Mouse (Mus musculus): ENCODE data around the gene Rps3a1.
A peak's percentile ranks its signal among the peaks of the same experiment; 100 is the strongest.

Gene Rps3a1

GRCm38 (mm10) chr3:86135886-86136563, 6.5 kb downstream of the Rps3a1 start:
- DNase-seq (ENCODE audit: low read depth, low spot score), result no peak
- Histone ChIP-seq H3K36me3 (ENCODE audit: control insufficient read depth, insufficient read depth, low read length, poor library complexity, severe bottlenecking) (peaks cover 29% of the 10 kb centered on the region), H3K27me3 (ENCODE audit: control insufficient read depth, insufficient read depth, low read length, poor library complexity, severe bottlenecking) (no peaks in the 10 kb centered on the region)

- Histone ChIP-seq H3K27me3 (ENCODE audit: control insufficient read depth, insufficient read depth, low read length, poor library complexity, severe bottlenecking) (no peaks in the 10 kb centered on the region), H3K36me3 (ENCODE audit: control insufficient read depth, insufficient read depth, low read length, poor library complexity, severe bottlenecking) (peaks cover 23% of the 10 kb centered on the region)
- no peak for DNase-seq (ENCODE audit: low read depth, low spot score)
Measured at GRCm38 (mm10) chr3:86134939-86135638, 7.4 kb downstream of the Rps3a1 start.

- Histone ChIP-seq H3K27me3 (ENCODE audit: control insufficient read depth, insufficient read depth, low read length, poor library complexity, severe bottlenecking) (no peaks in the 10 kb centered on the region), H3K36me3 (ENCODE audit: control insufficient read depth, insufficient read depth, low read length, poor library complexity, severe bottlenecking) (peaks cover 2% of the 10 kb centered on the region; the same call in 1 of the 2 replicates)
- DNase-seq (ENCODE audit: low read depth, low spot score), result peak; percentile 71
Measured at GRCm38 (mm10) chr3:86129757-86130156, 12.7 kb downstream of the Rps3a1 start.

- no peak for DNase-seq (ENCODE audit: low read depth, low spot score)
- H3K36me3 ChIP-seq (ENCODE audit: control insufficient read depth, insufficient read depth, low read length, poor library complexity, severe bottlenecking), result peaks cover 1% of the 10 kb centered on the region; the same call in 1 of the 2 replicates
- no peaks in the 10 kb centered on the region for H3K27me3 ChIP-seq (ENCODE audit: control insufficient read depth, insufficient read depth, low read length, poor library complexity, severe bottlenecking)
Measured at GRCm38 (mm10) chr3:86123251-86123746, 19.2 kb downstream of the Rps3a1 start.

GRCm38 (mm10) chr3:86122156-86122555, 20.3 kb downstream of the Rps3a1 start:
- peaks cover 1% of the 10 kb centered on the region; the same call in 1 of the 2 replicates for H3K36me3 ChIP-seq (ENCODE audit: control insufficient read depth, insufficient read depth, low read length, poor library complexity, severe bottlenecking)
- H3K27me3 ChIP-seq (ENCODE audit: control insufficient read depth, insufficient read depth, low read length, poor library complexity, severe bottlenecking), result no peaks in the 10 kb centered on the region
- no peak for DNase-seq (ENCODE audit: low read depth, low spot score)

- Histone ChIP-seq H3K36me3 (ENCODE audit: control insufficient read depth, insufficient read depth, low read length, poor library complexity, severe bottlenecking) (peaks cover 1% of the 10 kb centered on the region; the same call in 1 of the 2 replicates), H3K27me3 (ENCODE audit: control insufficient read depth, insufficient read depth, low read length, poor library complexity, severe bottlenecking) (no peaks in the 10 kb centered on the region)
- no peak for DNase-seq (ENCODE audit: low read depth, low spot score)
Measured at GRCm38 (mm10) chr3:86119237-86119932, 23.1 kb downstream of the Rps3a1 start.

- H3K27me3 ChIP-seq (ENCODE audit: control insufficient read depth, insufficient read depth, low read length, poor library complexity, severe bottlenecking), result no peaks in the 10 kb centered on the region
Measured at GRCm38 (mm10) chr3:86116951-86117350, 25.6 kb downstream of the Rps3a1 start.

GRCm38 (mm10) chr3:86114659-86115338, 27.7 kb downstream of the Rps3a1 start:
- DNase-seq (ENCODE audit: low read depth, low spot score), result peak; percentile 12
- no peaks in the 10 kb centered on the region for H3K27me3 ChIP-seq (ENCODE audit: control insufficient read depth, insufficient read depth, low read length, poor library complexity, severe bottlenecking)
- H3K36me3 ChIP-seq (ENCODE audit: control insufficient read depth, insufficient read depth, low read length, poor library complexity, severe bottlenecking), result no peaks in the 10 kb centered on the region

More at GRCm38 (mm10) chr3:86116951-86117350, 25.6 kb downstream of the Rps3a1 start:
- peak; percentile 24 for DNase-seq (ENCODE audit: low read depth, low spot score)
- no peaks in the 10 kb centered on the region for H3K36me3 ChIP-seq (ENCODE audit: control insufficient read depth, insufficient read depth, low read length, poor library complexity, severe bottlenecking)

- H3K36me3 ChIP-seq (ENCODE audit: control insufficient read depth, insufficient read depth, low read length, poor library complexity, severe bottlenecking), result no peaks in the 10 kb centered on the region
- DNase-seq (ENCODE audit: low read depth, low spot score), result no peak
- H3K27me3 ChIP-seq (ENCODE audit: control insufficient read depth, insufficient read depth, low read length, poor library complexity, severe bottlenecking), result no peaks in the 10 kb centered on the region
Measured at GRCm38 (mm10) chr3:86112766-86113165, 29.7 kb downstream of the Rps3a1 start.

GRCm38 (mm10) chr3:86110077-86110476, 32.4 kb downstream of the Rps3a1 start:
- DNase-seq (ENCODE audit: low read depth, low spot score), result peak; percentile 75
- H3K36me3 ChIP-seq (ENCODE audit: control insufficient read depth, insufficient read depth, low read length, poor library complexity, severe bottlenecking), result no peaks in the 10 kb centered on the region

GRCm38 (mm10) chr3:86109099-86109498, 33.4 kb downstream of the Rps3a1 start:
- no peak for DNase-seq (ENCODE audit: low read depth, low spot score)
- Histone ChIP-seq H3K36me3 (ENCODE audit: control insufficient read depth, insufficient read depth, low read length, poor library complexity, severe bottlenecking) (no peaks in the 10 kb centered on the region), H3K27me3 (ENCODE audit: control insufficient read depth, insufficient read depth, low read length, poor library complexity, severe bottlenecking) (no peaks in the 10 kb centered on the region)

More at GRCm38 (mm10) chr3:86110077-86110476, 32.4 kb downstream of the Rps3a1 start:
- no peaks in the 10 kb centered on the region for H3K27me3 ChIP-seq (ENCODE audit: control insufficient read depth, insufficient read depth, low read length, poor library complexity, severe bottlenecking)

GRCm38 (mm10) chr3:86108576-86108975, 33.9 kb downstream of the Rps3a1 start:
- Histone ChIP-seq H3K27me3 (ENCODE audit: control insufficient read depth, insufficient read depth, low read length, poor library complexity, severe bottlenecking) (no peaks in the 10 kb centered on the region), H3K36me3 (ENCODE audit: control insufficient read depth, insufficient read depth, low read length, poor library complexity, severe bottlenecking) (no peaks in the 10 kb centered on the region)
- no peak for DNase-seq (ENCODE audit: low read depth, low spot score)

- Histone ChIP-seq H3K27me3 (ENCODE audit: control insufficient read depth, insufficient read depth, low read length, poor library complexity, severe bottlenecking) (no peaks in the 10 kb centered on the region), H3K36me3 (ENCODE audit: control insufficient read depth, insufficient read depth, low read length, poor library complexity, severe bottlenecking) (no peaks in the 10 kb centered on the region)
- no peak for DNase-seq (ENCODE audit: low read depth, low spot score)
Measured at GRCm38 (mm10) chr3:86107637-86108539, 34.6 kb downstream of the Rps3a1 start.

Data from splenic B cell, adult 2 months (primary cell).